Mouse (Mus musculus): ENCODE results near the gene Zfp346.

The Zfp346 gene

GRCm38 (mm10) chr13:55152621-55153415, 47.7 kb downstream of the Zfp346 start, which contains the start of gene Fgfr4:
Fgfr4 (plus strand) TSS chr13:55152640.
- DNase-seq (ENCODE audit: low spot score in 2 of 2) = no peak

GRCm38 (mm10) chr13:55153951-55154350, 48.8 kb downstream of the Zfp346 start:
- no peak for DNase-seq (ENCODE audit: low spot score in 2 of 2)

DNA sequence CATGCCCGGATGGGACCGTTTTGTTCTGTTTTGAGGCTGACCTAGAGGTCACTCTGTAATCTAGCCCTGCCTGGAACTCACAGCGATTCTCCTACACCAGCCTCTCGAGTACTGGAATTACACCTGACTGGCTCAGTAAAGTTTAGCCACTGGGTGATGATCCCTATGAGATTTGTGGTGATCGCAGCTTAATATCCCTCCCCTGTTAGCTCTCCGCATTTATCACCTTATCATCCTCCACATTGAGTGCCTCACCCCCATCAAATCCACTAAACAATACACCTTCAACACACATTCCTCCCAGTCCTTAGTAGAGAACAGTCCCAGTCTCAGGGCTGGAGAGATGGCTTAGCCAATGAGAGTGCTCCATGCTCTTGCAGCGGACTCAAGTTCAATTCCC, 57.3 kb downstream of the Zfp346 start:
- DNase-seq (ENCODE audit: low spot score in 2 of 2) = no peak

DNA sequence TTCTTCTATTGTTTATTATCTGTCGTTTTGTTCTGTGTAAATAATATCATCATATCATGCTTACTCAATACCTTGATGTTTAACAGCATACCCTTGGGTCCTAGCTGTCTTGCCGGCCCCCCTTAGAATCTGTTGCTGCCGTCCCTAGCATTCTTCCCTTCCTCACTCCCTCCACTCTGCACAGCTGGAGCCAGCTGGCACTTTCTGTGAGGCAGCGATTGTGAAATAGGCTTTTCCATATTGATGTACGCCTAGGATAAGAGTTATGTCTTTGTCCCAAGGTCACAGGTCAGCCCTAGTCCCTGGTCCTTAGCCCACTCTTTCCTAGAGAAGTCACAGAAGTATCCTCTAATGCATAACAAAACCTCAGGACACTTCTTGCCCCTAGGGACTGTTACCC, 58.4 kb downstream of the Zfp346 start:
- no peak for DNase-seq (ENCODE audit: low spot score in 2 of 2)

DNA sequence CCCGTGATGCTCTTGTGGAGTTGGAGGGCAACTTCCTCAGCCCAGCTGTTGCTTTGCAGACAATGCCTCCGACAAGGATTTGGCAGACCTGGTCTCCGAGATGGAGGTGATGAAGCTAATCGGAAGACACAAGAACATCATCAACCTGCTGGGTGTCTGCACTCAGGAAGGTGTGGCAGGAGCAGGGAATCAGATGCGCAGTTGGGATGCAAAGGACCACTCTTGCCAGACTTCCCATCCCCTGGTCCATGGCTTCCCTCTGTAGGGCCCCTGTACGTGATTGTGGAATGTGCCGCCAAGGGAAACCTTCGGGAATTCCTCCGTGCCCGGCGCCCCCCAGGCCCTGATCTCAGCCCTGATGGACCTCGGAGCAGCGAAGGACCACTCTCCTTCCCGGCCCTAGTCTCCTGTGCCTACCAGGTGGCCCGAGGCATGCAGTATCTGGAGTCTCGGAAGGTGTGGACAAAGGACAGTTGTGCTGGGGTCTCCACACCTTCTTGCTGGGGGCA, 60.8 kb downstream of the Zfp346 start:
- peak in 1 of 2 experiments; percentile 52 for DNase-seq (ENCODE audit: low spot score in 2 of 2)

GRCm38 (mm10) chr13:55166806-55167725, 62.0 kb downstream of the Zfp346 start:
- peak in 1 of 2 experiments; percentile 57 for DNase-seq (ENCODE audit: low spot score in 2 of 2)

DNA sequence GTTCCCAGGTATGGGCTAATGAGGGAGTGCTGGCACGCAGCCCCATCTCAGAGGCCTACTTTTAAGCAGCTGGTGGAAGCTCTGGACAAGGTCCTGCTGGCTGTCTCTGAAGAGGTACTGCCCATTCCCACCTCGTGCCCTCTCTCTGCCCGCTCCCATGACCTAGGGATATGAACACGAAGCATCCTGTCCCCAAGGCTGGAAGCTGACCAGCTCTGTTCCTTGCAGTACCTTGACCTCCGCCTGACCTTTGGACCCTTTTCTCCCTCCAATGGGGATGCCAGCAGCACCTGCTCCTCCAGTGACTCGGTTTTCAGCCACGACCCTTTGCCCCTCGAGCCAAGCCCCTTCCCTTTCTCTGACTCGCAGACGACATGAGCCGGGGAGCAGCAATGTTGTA, 62.7 kb downstream of the Zfp346 start:
- DNase-seq (ENCODE audit: low spot score in 2 of 2) = no peak

DNA sequence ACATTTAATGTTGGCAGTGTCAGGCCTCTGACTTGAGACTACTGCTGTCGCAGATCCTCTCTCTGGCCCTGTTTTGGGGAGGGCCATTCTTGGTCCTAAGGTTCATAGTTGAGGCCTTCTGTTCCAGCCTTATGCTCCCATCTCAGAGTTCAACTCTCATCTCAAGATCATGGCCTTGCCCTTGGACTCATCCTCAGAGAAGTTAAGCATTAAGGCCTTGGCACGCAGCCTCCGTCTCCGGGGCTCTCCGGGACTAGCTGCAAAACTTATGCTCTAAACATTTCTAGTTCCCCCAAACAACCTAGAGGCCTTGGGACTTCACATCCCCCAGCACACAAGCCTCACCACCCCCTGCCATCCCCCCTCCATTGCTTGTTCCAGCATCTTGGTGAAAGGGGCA, 63.1 kb downstream of the Zfp346 start:
- DNase-seq (ENCODE audit: low spot score in 2 of 2) = no peak

DNA sequence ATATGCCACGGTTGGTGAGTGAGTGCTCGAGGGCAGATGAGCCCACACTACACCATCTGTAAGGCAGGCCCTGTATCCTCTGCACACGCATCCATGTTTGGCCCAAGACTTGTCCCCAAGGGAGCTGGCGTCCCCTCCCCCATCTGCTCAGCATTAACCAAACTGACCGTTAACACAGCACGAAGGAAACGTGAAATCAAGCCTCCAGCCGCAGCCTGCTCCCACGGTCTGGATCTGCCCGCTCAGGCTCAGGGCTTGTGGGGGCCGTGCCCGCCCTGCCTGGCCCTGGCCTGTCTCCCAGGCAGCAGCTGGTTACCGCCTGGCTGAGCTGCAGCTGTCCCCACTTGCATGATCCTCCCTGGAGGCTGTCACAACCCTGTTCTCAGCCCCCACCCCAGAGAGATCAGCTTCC, 63.9 kb downstream of the Zfp346 start:
- no peak for DNase-seq (ENCODE audit: low spot score in 2 of 2)

DNA sequence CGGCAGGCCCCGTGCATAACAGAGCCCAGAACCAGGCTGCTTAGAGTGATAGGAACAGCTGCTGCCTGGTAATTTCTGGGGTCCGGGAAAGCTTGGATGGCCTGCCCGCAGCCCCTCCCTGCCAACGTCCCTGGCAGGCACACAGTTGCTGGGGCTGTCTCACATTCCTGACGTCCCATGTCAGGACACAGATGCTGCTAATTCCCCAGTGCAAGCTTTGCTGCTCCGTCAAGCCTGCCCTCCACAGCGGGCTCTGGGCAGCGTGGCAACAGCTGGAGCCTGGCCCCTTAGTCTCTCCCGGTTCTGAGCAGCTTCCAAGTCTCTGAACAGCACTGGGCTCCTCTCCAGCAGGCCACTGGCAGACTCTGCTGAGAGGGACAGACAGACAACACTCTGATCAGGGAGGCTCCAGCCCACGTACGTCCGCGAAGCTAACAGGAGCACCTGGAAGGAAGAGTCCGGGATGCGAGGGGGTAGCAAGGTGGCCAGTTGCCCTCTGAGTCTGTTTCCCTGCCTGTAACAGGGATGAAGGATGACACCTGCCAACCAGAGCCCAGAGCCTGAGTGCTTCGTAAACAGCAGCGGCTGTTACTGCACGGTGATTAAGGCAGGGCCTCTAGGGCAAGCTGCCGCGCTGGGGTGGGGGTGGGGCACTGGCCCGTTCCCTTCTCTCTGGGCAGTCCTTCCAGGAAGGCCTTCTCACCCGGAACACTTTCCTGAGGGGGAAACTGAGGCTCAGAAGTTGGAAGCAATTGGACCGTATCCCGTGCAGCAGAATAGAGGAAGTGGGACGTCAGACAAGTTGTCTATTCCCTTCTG, 66.6 kb downstream of the Zfp346 start:
- DNase-seq (ENCODE audit: low spot score in 2 of 2) = no peak

- no peak for DNase-seq (ENCODE audit: low spot score in 2 of 2)
Observed at GRCm38 (mm10) chr13:55172336-55172770, 67.2 kb downstream of the Zfp346 start.

GRCm38 (mm10) chr13:55174347-55174746, 69.2 kb downstream of the Zfp346 start:
- DNase-seq (ENCODE audit: low spot score in 2 of 2) = no peak

DNA sequence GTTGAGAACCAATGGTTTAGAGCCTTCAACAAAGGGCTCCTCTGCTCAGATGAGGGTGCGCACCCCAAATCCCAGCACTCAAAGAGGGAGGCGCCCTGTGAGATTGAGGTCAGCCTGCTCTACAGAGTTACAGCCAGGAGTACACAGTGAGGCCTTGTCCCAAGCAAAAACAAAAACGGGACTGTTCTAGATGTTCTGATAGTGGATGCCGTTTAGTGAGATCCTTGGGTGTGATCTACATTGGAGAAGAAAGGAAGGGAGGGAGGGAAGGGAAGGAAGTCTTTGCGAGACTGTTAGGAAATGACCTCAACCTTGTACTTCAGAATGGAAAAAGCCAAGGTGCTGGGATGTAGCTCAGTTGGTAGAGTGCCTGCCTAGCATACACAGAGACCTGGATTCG, 71.2 kb downstream of the Zfp346 start:
- DNase-seq (ENCODE audit: low spot score in 2 of 2) = no peak

- DNase-seq (ENCODE audit: low spot score in 2 of 2) = no peak
Observed at GRCm38 (mm10) chr13:55177903-55178496, 72.9 kb downstream of the Zfp346 start.

DNA sequence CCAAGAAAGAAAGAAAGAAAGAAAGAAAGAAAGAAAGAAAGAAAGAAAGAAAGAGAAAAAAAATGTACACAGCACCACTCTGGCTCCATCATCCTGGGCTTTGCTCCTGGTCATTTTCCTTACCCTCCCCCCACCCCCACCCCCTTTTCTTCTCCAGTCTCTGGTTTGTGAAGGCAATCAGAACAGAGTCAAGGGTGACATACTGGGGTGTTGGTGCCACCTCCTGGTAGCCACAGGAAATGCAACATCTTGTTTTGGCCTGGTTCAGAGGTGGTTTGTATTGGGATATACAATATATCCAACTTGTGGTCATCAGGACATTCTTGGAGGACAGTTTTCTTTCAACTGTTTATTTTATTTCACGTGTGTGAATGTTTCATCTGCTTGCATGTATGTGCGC, 73.4 kb downstream of the Zfp346 start:
- peak; percentile 67 to 84 for DNase-seq (ENCODE audit: low spot score in 2 of 2)

- no peak for DNase-seq (ENCODE audit: low spot score in 2 of 2)
Observed at GRCm38 (mm10) chr13:55179591-55179990, 74.5 kb downstream of the Zfp346 start.

DNA sequence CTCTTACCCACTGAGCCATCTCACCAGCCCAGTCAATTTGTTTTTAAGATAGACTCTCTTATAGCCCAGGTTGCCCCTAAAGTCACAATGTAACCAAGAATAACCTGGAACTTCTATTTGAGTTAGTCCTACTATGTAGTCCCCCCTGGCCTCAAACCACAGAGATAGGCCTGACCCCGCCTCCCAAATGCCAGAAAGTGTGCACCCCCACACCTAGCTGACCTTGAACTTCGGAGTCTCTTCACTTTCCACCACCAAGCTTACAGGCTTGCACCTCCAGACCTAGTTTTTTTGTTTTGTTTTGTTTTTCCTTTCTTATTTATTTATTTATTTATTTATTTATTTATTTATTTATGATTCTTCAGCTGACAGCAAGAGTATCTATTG, 76.7 kb downstream of the Zfp346 start:
- no peak for DNase-seq (ENCODE audit: low spot score in 2 of 2)

DNA sequence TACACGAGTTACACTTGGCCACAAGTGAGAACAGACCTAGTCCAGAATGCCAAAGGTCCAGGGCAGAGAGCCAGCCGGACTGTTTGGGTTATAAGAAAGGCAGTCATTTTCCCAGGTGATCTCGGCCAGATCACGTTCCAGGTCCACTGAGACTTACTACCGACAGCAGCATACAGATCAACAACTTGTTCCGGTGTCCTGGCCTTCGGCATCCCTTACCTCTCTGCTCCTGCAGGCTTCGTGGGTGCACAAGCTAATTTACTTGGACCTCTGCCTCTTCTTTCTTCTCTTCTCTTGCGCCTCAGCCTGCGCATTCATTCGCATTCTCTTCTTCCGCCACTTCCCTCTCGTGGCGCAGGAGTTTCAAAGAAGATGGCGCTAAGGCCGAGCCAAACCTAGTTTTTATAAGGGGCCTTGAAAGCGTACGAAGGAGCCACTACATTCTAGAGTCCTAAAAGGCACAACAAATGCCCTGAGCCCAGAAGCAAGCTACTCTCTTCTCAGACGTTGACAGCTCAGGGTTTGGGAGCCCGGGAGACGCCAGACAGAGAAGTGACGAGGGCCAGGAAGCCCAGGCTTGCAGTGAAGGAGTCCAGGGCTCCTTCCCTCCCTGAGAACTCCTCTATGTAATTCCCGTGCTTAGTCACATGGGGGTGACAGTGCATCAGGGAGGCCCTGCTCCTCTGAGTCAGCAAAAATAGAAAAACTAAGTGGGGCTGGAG, 77.2 kb downstream of the Zfp346 start:
- peak; percentile 63 to 79 for DNase-seq (ENCODE audit: low spot score in 2 of 2)

DNA sequence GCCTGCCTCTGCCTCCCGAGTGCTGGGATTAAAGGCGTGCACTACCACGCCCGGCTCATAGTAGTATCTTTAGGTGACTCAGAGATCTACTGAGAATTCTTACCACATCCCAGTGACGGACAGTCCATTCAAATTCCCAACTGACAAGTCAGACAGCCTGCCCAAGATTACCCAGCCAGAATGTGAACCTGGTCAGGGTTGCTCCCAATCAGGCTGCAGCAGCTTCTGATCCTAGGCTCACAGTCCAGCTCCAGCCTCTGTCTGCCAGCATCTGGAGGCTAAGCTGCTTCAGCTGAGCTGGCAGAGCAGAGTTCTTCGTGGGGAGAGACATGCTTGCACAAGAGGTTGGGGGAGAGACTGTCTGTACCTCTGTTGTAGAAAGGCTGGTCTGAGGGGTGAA, 78.3 kb downstream of the Zfp346 start:
- no peak for DNase-seq (ENCODE audit: low spot score in 2 of 2)

All from spleen, postnatal 4 days (tissue).